Comparison of ENCODE assay signal across 8 mouse cellular contexts in genomic region chr11:100711783-100712615, GRCm38 (mm10). TPM values are rescaled to one million over a fixed set of nuclear protein-coding genes. Genes with fewer than 3 reads are reported as not detected.
A peak's percentile ranks its signal among the peaks of the same experiment; 100 is the strongest.
DNase-seq lines count a peak whose midpoint lies in the region; ATAC-seq and TF ChIP-seq lines count a peak whose summit lies in the region.

Kat2a (minus strand) TSS chr11:100712465.

- no peaks in the 10 kb centered on the region for H3K79me2 ChIP-seq in heart, adult 2 months (replicated peaks; ENCODE audit: control insufficient read depth, insufficient read depth, low read length)

- 0 out of 2 replicates have a peak, but pooled peaks have one; percentile 22 for TF ChIP-seq EP300 in heart, adult 2 months (IDR thresholded peaks at IDR 0.05; ENCODE audit: insufficient read depth, low read depth, low read length)

- H3K4me2 ChIP-seq in embryonic facial prominence, embryonic 12.5 days (replicated peaks): peak within 1 kb of the TSS; percentile 73
- H3K4me2 ChIP-seq in limb, embryonic 15.5 days: peak within 1 kb of the TSS; percentile 79
- H3K4me2 ChIP-seq in midbrain, postnatal 0 days (ENCODE audit: low read depth, low read length, poor library complexity, severe bottlenecking): peak within 1 kb of the TSS; percentile 83
- peak within 1 kb of the TSS; percentile 80 for H3K4me2 ChIP-seq in stomach, embryonic 15.5 days

- peak within 1 kb of the TSS; percentile 95 for H3K9ac ChIP-seq in embryonic facial prominence, embryonic 12.5 days
- H3K9ac ChIP-seq in heart, adult 2 months (ENCODE audit: low read depth, low read length): peak within 1 kb of the TSS; percentile 91
- H3K9ac ChIP-seq in limb, embryonic 15.5 days: peak within 1 kb of the TSS; percentile 87
- peak within 1 kb of the TSS; percentile 97 for H3K9ac ChIP-seq in midbrain, postnatal 0 days (replicated peaks; ENCODE audit: low read length, poor library complexity, severe bottlenecking)
- H3K9ac ChIP-seq in stomach, embryonic 15.5 days: peak within 1 kb of the TSS; percentile 98

- peak; percentile 87 for DNase-seq in 3T3-L1 (ENCODE audit: low read depth, low spot score)
- DNase-seq in adrenal gland, postnatal 25 days: peak; percentile 90
- peak; percentile 89 to 91 for DNase-seq in heart, adult 2 months
- peak; percentile 79 to 83 for DNase-seq in kidney, adult 8-10 months
- peak; percentile 94 for DNase-seq in midbrain, postnatal 0 days (ENCODE audit: low spot score)

- peaks cover 55% of the 10 kb centered on the region for H3K36me3 ChIP-seq in embryonic facial prominence, embryonic 12.5 days
- H3K36me3 ChIP-seq in heart, adult 2 months (ENCODE audit: control insufficient read depth, insufficient read depth, low read length): no peaks in the 10 kb centered on the region
- peaks cover 57% of the 10 kb centered on the region for H3K36me3 ChIP-seq in limb, embryonic 15.5 days
- H3K36me3 ChIP-seq in midbrain, postnatal 0 days (ENCODE audit: insufficient read depth, low read length): peaks cover 39% of the 10 kb centered on the region
- H3K36me3 ChIP-seq in stomach, embryonic 15.5 days: peaks cover 41% of the 10 kb centered on the region

- TF ChIP-seq POLR2A in heart, adult 2 months (IDR thresholded peaks at IDR 0.05; ENCODE audit: insufficient read depth, low read depth, low read length): peak; percentile 68

- WGBS in embryonic facial prominence, embryonic 12.5 days: 1% methylated on average over 48 of the region's 48 CpGs
- WGBS in heart, adult 2 months: 4% methylated on average over 45 of the region's 48 CpGs
- under 1% methylated on average over 47 of the region's 48 CpGs for WGBS in limb, embryonic 15.5 days
- WGBS in midbrain, postnatal 0 days: 3% methylated on average over 45 of the region's 48 CpGs
- 3% methylated on average over 41 of the region's 48 CpGs for WGBS in stomach, embryonic 15.5 days

- H3K4me1 ChIP-seq in embryonic facial prominence, embryonic 12.5 days: peaks cover 30% of the 10 kb centered on the region
- H3K4me1 ChIP-seq in heart, adult 2 months (ENCODE audit: control insufficient read depth, insufficient read depth, low read length): peaks cover 7% of the 10 kb centered on the region
- H3K4me1 ChIP-seq in limb, embryonic 15.5 days: peaks cover 31% of the 10 kb centered on the region
- peaks cover 8% of the 10 kb centered on the region; the same call in 1 of the 2 replicates for H3K4me1 ChIP-seq in midbrain, postnatal 0 days (ENCODE audit: insufficient read depth, low read length)
- peaks cover 29% of the 10 kb centered on the region for H3K4me1 ChIP-seq in stomach, embryonic 15.5 days

- peak within 1 kb of the TSS; percentile 91 for H3K27ac ChIP-seq in embryonic facial prominence, embryonic 12.5 days
- peak within 1 kb of the TSS; percentile 89 for H3K27ac ChIP-seq in heart, adult 2 months
- peak within 1 kb of the TSS; percentile 86 for H3K27ac ChIP-seq in limb, embryonic 15.5 days
- peak within 1 kb of the TSS; percentile 78 for H3K27ac ChIP-seq in midbrain, postnatal 0 days (ENCODE audit: low read depth, low read length)
- peak within 1 kb of the TSS; percentile 78 for H3K27ac ChIP-seq in stomach, embryonic 15.5 days

- H3K4me3 ChIP-seq in embryonic facial prominence, embryonic 12.5 days: peak within 1 kb of the TSS; percentile 96
- peak within 1 kb of the TSS; percentile 61 for H3K4me3 ChIP-seq in heart, adult 2 months
- peak within 1 kb of the TSS; percentile 73 for H3K4me3 ChIP-seq in limb, embryonic 15.5 days
- peak within 1 kb of the TSS; percentile 95 for H3K4me3 ChIP-seq in midbrain, postnatal 0 days (ENCODE audit: low read depth, low read length)
- peak within 1 kb of the TSS; percentile 99 for H3K4me3 ChIP-seq in stomach, embryonic 15.5 days (replicated peaks)

- intact Hi-C loops in heart, adult 2 months (cut with DNase I): loop anchor here (10.0 kb wide), 1 partner anchor 463 kb away; the partner anchor contains the start of genes Ccr10, Cntnap1 and Plekhh3

- no peak for TF ChIP-seq CTCF in heart, adult 2 months (IDR thresholded peaks at IDR 0.05)
- no peak for TF ChIP-seq CTCF in midbrain, postnatal 0 days (IDR thresholded peaks at IDR 0.05)

- ATAC-seq in embryonic facial prominence, embryonic 12.5 days (ENCODE audit: insufficient number of reproducible peaks, insufficient read depth, low FRiP score, low TSS enrichment): peak; percentile 85
- peak; percentile 82 for ATAC-seq in limb, embryonic 15.5 days (ENCODE audit: insufficient number of reproducible peaks, low FRiP score, low TSS enrichment, low read depth)
- ATAC-seq in midbrain, postnatal 0 days (ENCODE audit: low FRiP score): peak; percentile 88
- peak; percentile 81 for ATAC-seq in stomach, embryonic 15.5 days (ENCODE audit: insufficient read depth, low FRiP score, low read depth)

- H3K9me3 ChIP-seq in embryonic facial prominence, embryonic 12.5 days: no peaks in the 10 kb centered on the region
- no peaks in the 10 kb centered on the region for H3K9me3 ChIP-seq in limb, embryonic 15.5 days
- no peaks in the 10 kb centered on the region for H3K9me3 ChIP-seq in midbrain, postnatal 0 days (ENCODE audit: low read length)
- H3K9me3 ChIP-seq in stomach, embryonic 15.5 days: no peaks in the 10 kb centered on the region

- no peaks in the 10 kb centered on the region for H3K27me3 ChIP-seq in embryonic facial prominence, embryonic 12.5 days
- H3K27me3 ChIP-seq in heart, adult 2 months (ENCODE audit: control insufficient read depth, insufficient read depth, low read length): no peaks in the 10 kb centered on the region
- H3K27me3 ChIP-seq in limb, embryonic 15.5 days: no peaks in the 10 kb centered on the region
- H3K27me3 ChIP-seq in midbrain, postnatal 0 days (ENCODE audit: insufficient read depth, low read length): no peaks in the 10 kb centered on the region
- H3K27me3 ChIP-seq in stomach, embryonic 15.5 days (replicated peaks): no peaks in the 10 kb centered on the region

RNA-seq across cellular contexts. Expression of gene Kat2a, which starts in this region (rescaled TPM):
- 52.2 and 53.5 TPM in 2 replicates for total RNA-seq in adrenal gland, postnatal 25 days (2021)
- polyA plus RNA-seq in embryonic facial prominence, embryonic 12.5 days (2016; fragmentation: Nextera tagmentation; extraction: Ambion mirVana): 71.2 and 72.4 TPM in 2 replicates
- 10 to 100 TPM; 13.1 to 14.0 TPM for total RNA-seq in heart, adult 2 months (2021)
- polyA plus RNA-seq in heart, adult 2 months (2012; rRNA removed): 18.9 and 21.7 TPM in 2 replicates
- polyA plus RNA-seq in limb, embryonic 15.5 days (2015; fragmentation: Nextera tagmentation; extraction: Ambion mirVana): 48.2 and 50.4 TPM in 2 replicates
- total RNA-seq in midbrain, postnatal 0 days (2014; rRNA removed): 62.8 and 75.6 TPM in 2 replicates
- 69.9 and 70.0 TPM in 2 replicates for polyA plus RNA-seq in midbrain, postnatal 0 days (2015; fragmentation: Nextera tagmentation; extraction: Ambion mirVana)
- 47.3 and 50.6 TPM in 2 replicates for polyA plus RNA-seq in stomach, embryonic 15.5 days (2015; fragmentation: Nextera tagmentation; extraction: Ambion mirVana)

Comparison
In these comparisons a context has a peak if more than half of its experiments do, and no peak if none do; other contexts are left out.
1. Peak in every context shown above with its lines: DNase-seq, ATAC-seq, H3K4me3 ChIP-seq and H3K27ac ChIP-seq.